Mouse (Mus musculus) kidney, adult 2 months (tissue): ENCODE data around the gene Gemin4.

Source experiments
- CTCF ChIP-seq: fragments of 200-500 bp; conservative IDR thresholded peaks from 2 replicates; pipeline ENCODE4 v1.5.1; 2011; ENCODE audit warnings: low read depth, mild to moderate bottlenecking, control low read depth, low read length, moderate library complexity, mixed read lengths; ENCODE audit not compliant: insufficient read depth, insufficient read length
- POLR2A ChIP-seq: fragments of 200-500 bp; IDR thresholded peaks from one replicate; pipeline ENCODE4 v1.6.1; 2011; ENCODE audit warnings: low read depth, low read length, control low read depth

GRCm38 (mm10) chr11:76225051-76225450 is 7.6 kb upstream of the Gemin4 start:
- TF ChIP-seq CTCF (no peak), POLR2A (no peak)
